Mouse (Mus musculus) gastrocnemius, adult 18-20 months (tissue): ENCODE results near the gene Nipsnap2. TPM values are rescaled to one million over a fixed set of nuclear protein-coding genes. Genes with fewer than 3 reads are reported as not detected.
"Not testable (repeated sequence)": the region's sequence is repeated elsewhere in the genome, so short reads cannot be mapped to it uniquely, and the experiment has no call there.

Source experiments
- DNase-seq: peaks from one replicate; pipeline ENCODE4 v3.0.0; 2021; ENCODE audit warnings: low spot score
- long read RNA-seq, 2 experiments: library from polyadenylated mRNA; stranded (forward); transcript quantifications; one replicate each; pipeline ENCODE4 v2.0.0; 2021
- total RNA-seq, 2 experiments: library from RNA; stranded (reverse); gene quantifications; 2 replicates each; pipeline ENCODE4 v1.2.3; 2021

Nipsnap2 gene
- total RNA-seq, result 100 to 1,000 TPM; 539 to 562 TPM
- long read RNA-seq, experiment 1, transcript Nipsnap2-201 (10 exons, 2,112 nt), result major isoform, 1,152 of 1,225 reads
- long read RNA-seq, experiment 1, transcript Nipsnap2-205 (11 exons, 1,600 nt), result minor isoform, 12 of 1,225 reads
- long read RNA-seq, experiment 1, transcript Nipsnap2-204 (3 exons, 871 nt), result minor isoform, 6 of 1,225 reads
- long read RNA-seq, experiment 1, partial matches to known transcripts, result 16 of 1,225 reads
- long read RNA-seq, experiment 1, other reads (novel, unspliced or antisense), result 39 of 1,225 reads
- long read RNA-seq, experiment 2, transcript Nipsnap2-201 (10 exons, 2,112 nt), result major isoform, 977 of 1,054 reads
- long read RNA-seq, experiment 2, transcript Nipsnap2-205 (11 exons, 1,600 nt), result minor isoform, 10 of 1,054 reads
- long read RNA-seq, experiment 2, transcript Nipsnap2-204 (3 exons, 871 nt), result minor isoform, 5 of 1,054 reads
- long read RNA-seq, experiment 2, partial matches to known transcripts, result 37 of 1,054 reads
- long read RNA-seq, experiment 2, other reads (novel, unspliced or antisense), result 25 of 1,054 reads

- DNase-seq, result peak; percentile 92
Measured at GRCm38 (mm10) chr5:129724834-129725773, at the start of gene Nipsnap2. Nipsnap2 (plus strand) TSS chr5:129725063.

GRCm38 (mm10) chr5:129685141-129685540 lies 39.7 kb upstream of the Nipsnap2 start:
- DNase-seq, result not testable (repeated sequence)

GRCm38 (mm10) chr5:129687621-129688020 lies 37.2 kb upstream of the Nipsnap2 start:
- no peak for DNase-seq

- no peak for DNase-seq
Measured at GRCm38 (mm10) chr5:129690528-129690927, 34.3 kb upstream of the Nipsnap2 start.

- DNase-seq, result no peak
Measured at GRCm38 (mm10) chr5:129700506-129700905, 24.4 kb upstream of the Nipsnap2 start.

GRCm38 (mm10) chr5:129701706-129702105 lies 23.2 kb upstream of the Nipsnap2 start:
- no peak for DNase-seq

- no peak for DNase-seq
Measured at GRCm38 (mm10) chr5:129703368-129703767, 21.5 kb upstream of the Nipsnap2 start.

- DNase-seq, result no peak
Measured at GRCm38 (mm10) chr5:129708412-129708811, 16.5 kb upstream of the Nipsnap2 start, which contains the start of gene Sept14. Sept14 (minus strand) TSS chr5:129708512.

GRCm38 (mm10) chr5:129715326-129715861 lies 9.5 kb upstream of the Nipsnap2 start, which contains the start of gene Mrps17:
Mrps17 (plus strand) TSS chr5:129715497.
- DNase-seq, result peak; percentile 94

GRCm38 (mm10) chr5:129717016-129717415 lies 7.8 kb upstream of the Nipsnap2 start:
- DNase-seq, result no peak

GRCm38 (mm10) chr5:129720176-129720575 lies 4.7 kb upstream of the Nipsnap2 start:
- no peak for DNase-seq

GRCm38 (mm10) chr5:129724268-129724667 lies 595 bp upstream of the Nipsnap2 start:
- no peak for DNase-seq

- no peak for DNase-seq
Measured at GRCm38 (mm10) chr5:129725774-129726392, 1.0 kb downstream of the Nipsnap2 start.

GRCm38 (mm10) chr5:129726784-129727183 lies 1.9 kb downstream of the Nipsnap2 start:
- no peak for DNase-seq

GRCm38 (mm10) chr5:129729286-129729685 lies 4.4 kb downstream of the Nipsnap2 start:
- DNase-seq, result peak; percentile 56

GRCm38 (mm10) chr5:129730344-129730743 lies 5.5 kb downstream of the Nipsnap2 start:
- DNase-seq, result peak; percentile 81

- DNase-seq, result peak; percentile 77
Measured at GRCm38 (mm10) chr5:129731021-129731420, 6.2 kb downstream of the Nipsnap2 start.

GRCm38 (mm10) chr5:129740976-129741375 lies 16.1 kb downstream of the Nipsnap2 start:
- DNase-seq, result no peak

- DNase-seq, result no peak
Measured at GRCm38 (mm10) chr5:129742903-129743488, 18.1 kb downstream of the Nipsnap2 start.

GRCm38 (mm10) chr5:129744050-129744449 lies 19.2 kb downstream of the Nipsnap2 start:
- no peak for DNase-seq
